Mouse (Mus musculus) frontal cortex, postnatal 10 days (tissue): ENCODE measurements around the gene Pkp3.

ENCODE experiments used
- DNase-seq, 2 experiments: peaks; one replicate each; pipeline ENCODE4 v3.0.0; 2022; ENCODE audit warnings: low spot score in 2 of 2, mixed read lengths in 1 of 2

The Pkp3 gene

GRCm38 (mm10) chr7:141057541-141057940, 20.5 kb upstream of the Pkp3 start:
- no peak for DNase-seq

- no peak for DNase-seq
Observed at GRCm38 (mm10) chr7:141058601-141059341, 19.2 kb upstream of the Pkp3 start.

DNA sequence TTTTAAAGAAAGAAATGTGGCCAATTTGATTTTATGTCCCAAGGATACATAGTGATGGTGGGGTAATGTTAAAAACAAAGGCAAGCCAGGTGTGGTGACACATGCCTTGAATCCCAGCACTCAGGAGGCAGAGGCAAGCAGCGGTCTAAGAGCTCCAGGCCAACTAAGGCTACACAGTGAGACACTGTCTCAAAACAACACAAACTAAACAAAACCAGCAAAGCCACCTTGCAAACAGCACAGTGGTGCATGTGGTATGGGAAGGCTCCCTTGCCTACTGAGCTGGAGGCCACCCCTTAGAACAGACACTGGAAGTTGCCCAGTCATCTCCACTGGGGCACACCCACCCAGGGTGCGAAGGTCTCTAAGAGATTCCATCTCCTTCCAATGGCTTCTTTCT, 18.1 kb upstream of the Pkp3 start:
- DNase-seq = no peak

- DNase-seq = peak; percentile 89 to 91
Observed at GRCm38 (mm10) chr7:141060426-141061242, 17.4 kb upstream of the Pkp3 start, which contains the start of gene B4galnt4. TSS of gene B4galnt4 (plus strand) at chr7:141061104.

DNA sequence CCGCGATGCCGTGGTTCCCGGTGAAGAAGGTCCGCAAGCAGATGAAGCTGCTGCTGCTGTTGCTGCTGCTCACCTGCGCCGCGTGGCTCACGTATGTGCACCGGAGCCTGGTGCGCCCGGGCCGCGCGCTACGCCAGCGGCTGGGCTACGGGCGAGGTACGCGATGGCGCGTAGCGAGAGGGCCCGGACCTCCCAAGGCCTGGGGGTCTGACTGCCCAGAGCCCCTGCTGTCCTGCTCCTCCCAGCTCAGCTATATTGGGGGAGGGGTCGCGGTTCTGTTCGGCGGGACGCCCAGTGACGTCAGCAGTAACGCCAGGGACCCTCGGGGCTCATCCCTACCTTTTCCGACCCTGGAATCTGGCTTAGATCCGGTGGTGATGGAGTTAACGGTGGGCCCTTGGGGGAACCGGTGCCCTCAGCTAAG, 16.7 kb upstream of the Pkp3 start:
- no peak for DNase-seq

GRCm38 (mm10) chr7:141062525-141062924, 15.5 kb upstream of the Pkp3 start:
- no peak for DNase-seq

DNA sequence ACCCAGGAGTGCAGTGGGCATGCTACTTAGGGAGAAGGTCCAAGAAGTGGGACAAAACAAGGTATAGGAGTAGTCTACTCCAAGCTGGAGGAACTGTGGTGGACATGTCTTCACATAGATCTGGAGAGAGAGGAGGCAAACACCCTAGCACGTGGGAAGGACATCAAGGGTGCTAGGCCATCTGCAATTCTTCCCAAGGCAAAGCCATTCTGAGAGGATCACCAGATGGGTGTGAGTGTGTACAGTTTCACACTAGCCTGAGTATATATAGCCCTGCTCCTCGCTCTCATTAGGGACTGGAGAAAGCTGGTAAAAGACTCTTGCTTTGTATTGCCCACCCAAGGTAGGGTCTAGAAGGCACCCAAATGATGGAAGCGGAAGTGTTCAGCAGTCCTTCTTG, 14.7 kb upstream of the Pkp3 start:
- DNase-seq = no peak

- no peak for DNase-seq
Observed at GRCm38 (mm10) chr7:141064175-141064574, 13.8 kb upstream of the Pkp3 start.

GRCm38 (mm10) chr7:141064576-141064975, 13.4 kb upstream of the Pkp3 start:
- no peak for DNase-seq

GRCm38 (mm10) chr7:141068351-141068750, 9.7 kb upstream of the Pkp3 start:
- no peak for DNase-seq

DNA sequence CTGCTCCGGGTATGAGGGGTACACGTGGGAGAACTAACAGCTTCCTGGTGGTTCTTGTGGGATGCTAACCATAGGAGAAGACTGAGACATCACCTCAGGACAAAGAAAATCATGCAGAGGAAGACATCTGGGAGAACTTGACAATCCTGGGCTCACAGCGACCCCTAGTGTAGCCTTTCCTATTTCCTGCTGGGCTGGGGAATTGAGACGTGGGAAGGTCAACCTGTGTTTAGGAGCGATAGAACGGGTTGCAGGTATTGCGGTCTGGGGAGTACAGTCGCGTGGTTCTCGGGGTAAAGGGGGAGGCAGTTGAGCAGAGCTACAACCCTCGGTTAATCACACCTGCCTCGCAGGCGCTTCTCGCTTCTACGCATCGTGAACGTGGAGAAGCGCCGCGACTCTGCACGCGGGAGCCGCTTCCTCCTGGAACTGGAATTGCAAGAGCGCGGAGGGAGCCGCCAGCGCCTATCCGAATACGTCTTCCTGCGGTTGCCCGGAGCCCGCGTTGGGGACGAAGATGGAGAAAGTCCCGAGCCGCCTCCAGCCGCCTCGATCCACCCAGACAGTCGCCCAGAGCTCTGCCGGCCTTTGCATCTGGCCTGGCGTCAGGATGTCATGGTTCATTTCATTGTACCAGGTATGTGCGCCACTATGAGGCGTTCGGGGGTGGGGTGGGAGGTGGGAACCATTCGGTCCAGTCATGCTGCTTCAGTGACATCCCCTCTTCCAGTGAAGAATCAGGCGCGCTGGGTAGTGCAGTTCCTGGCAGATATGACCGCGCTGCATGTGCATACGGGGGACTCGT, 7.8 kb upstream of the Pkp3 start:
- DNase-seq = peak in 1 of 2 experiments; percentile 75

DNA sequence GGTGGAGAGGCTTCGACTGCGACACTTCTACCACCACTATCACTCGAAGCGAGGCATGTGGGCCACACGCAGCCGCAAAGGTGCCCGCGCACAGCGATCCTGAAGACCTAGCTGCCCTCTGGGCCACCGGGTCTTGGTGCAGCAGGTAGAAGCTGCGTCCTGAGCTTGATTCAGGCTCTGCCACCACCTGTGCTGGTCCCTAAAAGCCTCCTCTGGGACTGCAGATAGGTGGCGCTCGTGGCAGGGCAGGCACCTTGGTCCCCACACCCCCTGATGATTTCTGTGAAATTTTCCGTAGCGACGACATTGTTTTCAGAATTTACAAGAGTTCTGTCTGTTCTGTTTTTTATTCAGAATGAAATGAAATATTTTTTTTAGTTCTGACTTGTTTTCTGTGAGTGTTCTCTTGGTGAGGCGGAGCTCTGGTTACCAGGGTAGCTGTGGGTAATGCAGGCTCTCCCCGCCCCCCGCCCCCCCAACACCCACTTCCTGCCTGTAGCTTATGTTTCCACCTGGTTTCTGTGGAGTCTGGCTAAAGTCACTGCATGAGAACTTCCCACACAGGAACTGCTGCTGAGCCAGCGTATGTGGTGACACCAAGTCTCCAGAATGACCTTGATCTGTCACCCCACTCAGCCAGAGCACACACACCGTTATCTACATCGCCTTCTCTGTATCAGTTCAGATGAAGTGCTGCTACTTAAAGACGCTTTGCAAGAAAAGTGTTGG, 5.8 kb upstream of the Pkp3 start:
- no peak for DNase-seq

DNA sequence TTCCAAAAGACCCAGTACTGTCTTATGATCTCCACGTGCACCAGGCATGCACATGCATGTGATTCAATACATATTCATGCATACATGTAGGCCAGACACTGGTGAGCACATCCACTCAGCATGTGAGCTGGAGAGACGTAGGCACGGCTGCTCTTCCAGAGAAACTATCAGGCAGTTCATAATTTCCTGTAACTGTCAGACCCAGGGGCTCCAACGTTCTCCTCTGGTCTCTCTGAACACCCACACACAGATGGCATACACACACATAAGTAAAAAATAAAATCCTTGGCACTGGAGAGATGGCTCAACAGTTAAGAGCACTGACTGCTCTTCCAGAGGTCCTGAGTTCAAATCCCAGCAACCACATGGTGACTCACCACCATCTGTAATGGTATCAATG, 4.2 kb upstream of the Pkp3 start:
- DNase-seq = no peak

GRCm38 (mm10) chr7:141078876-141079275, 858 bp downstream of the Pkp3 start:
- DNase-seq = no peak

DNA sequence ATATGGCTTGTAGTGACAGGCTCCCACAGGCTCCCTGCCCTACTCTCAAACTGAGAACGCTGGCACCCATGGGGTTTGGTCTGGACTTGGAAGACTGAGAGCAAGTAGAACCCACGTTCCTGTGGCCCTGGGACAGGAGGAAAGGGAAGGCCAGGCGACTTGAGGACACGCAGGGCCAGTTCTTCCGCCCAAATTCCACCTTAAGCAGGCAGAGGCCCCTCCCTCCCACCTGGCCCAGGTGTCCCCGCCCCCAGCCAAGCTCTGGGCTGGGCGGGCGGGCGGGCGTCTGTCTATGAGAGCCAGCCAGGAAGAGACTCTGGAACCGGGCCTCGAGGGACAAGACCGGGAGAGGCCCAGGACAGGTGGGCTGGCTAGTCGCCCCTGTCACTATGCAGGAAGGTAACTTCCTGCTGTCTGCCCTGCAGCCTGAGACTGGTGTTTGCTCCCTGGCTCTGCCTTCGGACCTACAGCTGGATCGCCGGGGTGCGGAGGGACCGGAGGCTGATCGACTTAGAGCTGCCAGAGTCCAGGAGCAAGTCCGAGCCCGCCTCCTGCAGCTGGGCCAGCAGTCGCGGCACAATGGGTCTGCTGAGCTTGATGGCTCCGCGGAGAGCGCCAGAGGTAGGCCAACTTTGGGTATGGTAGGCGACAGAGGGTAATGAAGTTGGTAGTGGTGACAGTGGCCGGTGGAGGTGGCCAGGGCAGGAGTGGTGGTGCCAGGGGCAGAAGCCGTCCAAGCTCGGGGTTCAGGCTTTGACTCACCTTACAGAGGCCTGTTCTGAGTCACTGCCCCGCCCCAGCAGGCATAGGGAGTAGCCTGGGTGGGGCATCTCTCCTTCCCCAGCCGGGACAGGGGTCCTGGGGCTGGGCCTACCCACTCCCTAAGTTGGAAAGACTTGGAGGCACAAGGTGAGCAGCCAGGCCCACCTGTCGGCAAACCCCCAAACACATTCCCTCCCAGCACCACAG, 1.7 kb downstream of the Pkp3 start:
- DNase-seq = no peak

DNA sequence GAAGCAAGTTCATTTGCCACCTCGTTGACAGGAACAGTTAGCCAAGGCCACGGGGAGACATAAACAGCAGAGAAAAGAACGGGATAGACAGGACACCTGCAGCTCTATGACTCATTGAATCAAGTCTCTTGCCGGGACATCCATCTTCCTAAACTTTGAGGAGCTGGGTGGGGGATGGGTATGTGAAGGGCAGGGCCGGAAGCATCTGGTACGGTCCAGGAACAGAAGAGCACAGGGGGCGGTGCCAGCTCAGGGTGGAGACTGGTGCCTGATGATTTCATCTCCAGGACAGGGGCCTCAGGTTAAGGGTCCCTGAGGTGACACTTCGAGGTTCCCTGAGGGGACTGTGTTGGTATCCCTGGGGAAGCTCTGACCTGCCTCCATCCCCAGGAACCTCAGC, 9.9 kb downstream of the Pkp3 start:
- no peak for DNase-seq

DNA sequence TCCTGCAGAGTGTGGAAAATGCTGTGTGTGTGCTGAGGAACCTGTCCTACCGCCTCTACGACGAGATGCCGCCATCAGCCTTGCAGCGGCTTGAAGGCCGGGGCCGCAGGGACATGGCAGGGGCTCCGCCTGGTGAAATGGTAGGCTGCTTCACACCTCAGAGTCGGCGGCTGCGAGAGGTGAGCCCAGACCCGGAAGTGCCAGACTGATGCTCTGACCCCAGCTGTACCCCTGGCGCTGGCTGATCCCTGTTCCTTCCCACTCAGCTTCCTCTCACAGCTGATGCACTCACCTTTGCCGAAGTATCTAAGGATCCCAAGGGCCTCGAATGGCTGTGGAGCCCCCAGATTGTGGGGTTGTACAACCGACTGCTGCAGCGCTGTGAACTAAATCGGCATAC, 10.5 kb downstream of the Pkp3 start:
- DNase-seq = no peak

DNA sequence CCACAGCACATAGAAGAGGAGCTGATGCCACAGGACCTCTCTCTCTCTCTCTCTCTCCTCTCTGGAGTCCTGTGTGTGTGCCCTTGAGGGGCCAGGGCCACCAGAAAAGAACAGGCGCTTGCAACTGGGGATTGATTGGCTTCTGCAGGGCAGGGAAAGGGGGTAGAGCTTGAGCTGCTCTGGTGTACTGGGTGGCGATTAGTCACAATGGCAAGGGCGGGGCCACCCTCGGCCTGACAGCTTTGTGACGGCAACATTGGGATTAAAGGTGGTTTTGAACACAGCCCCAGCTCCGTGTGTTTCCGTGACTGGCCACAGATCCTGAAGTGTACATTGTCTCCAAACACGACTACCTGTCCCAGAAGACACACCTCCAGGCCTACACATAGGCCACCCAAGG, 12.2 kb downstream of the Pkp3 start:
- no peak for DNase-seq

GRCm38 (mm10) chr7:141092051-141092735, 14.2 kb downstream of the Pkp3 start:
- peak; percentile 43 to 60 for DNase-seq

GRCm38 (mm10) chr7:141093950-141094349, 15.9 kb downstream of the Pkp3 start:
- no peak for DNase-seq
